Mouse (Mus musculus): ENCODE measurements at regions not wholly inside any gene's neighbourhood (a gene's known extent, or its start where the extent isn't known, plus 50 kb on each side); places are given as distances from the start of the nearest gene placed in this dataset.

DNA sequence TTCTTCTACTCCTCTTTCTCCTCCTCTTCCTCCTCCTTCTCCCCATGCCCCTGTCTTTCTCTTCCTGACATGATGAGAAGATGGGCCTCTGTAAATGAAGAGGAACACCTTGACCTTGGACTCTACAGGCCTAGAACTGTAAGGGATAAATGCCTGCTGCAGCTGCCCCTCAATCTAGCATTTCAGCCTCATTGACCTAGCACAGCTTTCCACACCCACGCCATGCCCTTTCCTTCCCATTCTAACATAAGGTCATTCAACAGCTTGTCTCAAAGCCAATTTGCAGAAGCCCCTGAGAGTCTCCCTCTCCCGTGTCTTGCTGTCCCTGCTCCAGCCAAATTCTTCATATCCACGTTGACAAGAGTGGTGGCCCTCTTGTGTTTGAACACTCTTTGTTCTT, 63.8 kb upstream of the Dscam start:
- in situ Hi-C loops (cut with MboI; ENCODE audit: low sequenced_read_pairs in 2 of 2, unreplicated experiment in 2 of 2): no loop called here
- no peak for TF ChIP-seq ZNF384 (IDR thresholded peaks at IDR 0.05; ENCODE audit: low read depth, low read length)
- no peak for TF ChIP-seq HCFC1 (IDR thresholded peaks at IDR 0.05; ENCODE audit: borderline replicate concordance, insufficient read depth, low read length)
- TF ChIP-seq ZC3H11A (IDR thresholded peaks at IDR 0.05; ENCODE audit: borderline replicate concordance, low read depth, low read length): no peak
- no peak for TF ChIP-seq MAFK (IDR thresholded peaks at IDR 0.05; ENCODE audit: insufficient read depth, low read depth, low read length)
- no peak for TF ChIP-seq CHD2 (IDR thresholded peaks at IDR 0.05; ENCODE audit: low read depth, low read length)
- H3K4me3 ChIP-seq (ENCODE audit: insufficient read depth in 1 of 2, low read depth in 1 of 2, low read length in 2 of 2, poor library complexity in 1 of 2, severe bottlenecking in 1 of 2): no peak overlapping the region
- H3K4me1 ChIP-seq (ENCODE audit: control insufficient read depth in 2 of 2, insufficient read depth in 2 of 2, low read length in 2 of 2, poor library complexity in 1 of 2): peaks cover 0 to 5% of the 10 kb centered on the region in 2 experiments; a peak in 1 of 4 replicates
- no peaks in the 10 kb centered on the region for H3K36me3 ChIP-seq (ENCODE audit: control insufficient read depth, insufficient read depth, low read length, poor library complexity, severe bottlenecking)
- H3K27ac ChIP-seq (ENCODE audit: insufficient read depth, low read depth, low read length, poor library complexity, severe bottlenecking): no peak overlapping the region
- DNase-seq (ENCODE audit: low read depth, low spot score): no peak
- H3K9me3 ChIP-seq (ENCODE audit: control insufficient read depth, insufficient read depth, low read depth, low read length): no peaks in the 10 kb centered on the region
- H3K9ac ChIP-seq (ENCODE audit: insufficient read depth, low read depth, low read length, poor library complexity, severe bottlenecking): no peak overlapping the region

- no peaks in the 10 kb centered on the region for H3K36me3 ChIP-seq (ENCODE audit: control insufficient read depth, insufficient read depth, low read length, poor library complexity, severe bottlenecking)
- H3K27ac ChIP-seq (ENCODE audit: insufficient read depth, low read depth, low read length, poor library complexity, severe bottlenecking): no peak overlapping the region
- no peak overlapping the region for H3K4me3 ChIP-seq (ENCODE audit: insufficient read depth in 1 of 2, low read depth in 1 of 2, low read length in 2 of 2, poor library complexity in 1 of 2, severe bottlenecking in 1 of 2)
- DNase-seq (ENCODE audit: low read depth, low spot score): no peak
- H3K9me3 ChIP-seq (ENCODE audit: control insufficient read depth, insufficient read depth, low read depth, low read length): no peaks in the 10 kb centered on the region
- in situ Hi-C loops (cut with MboI; ENCODE audit: low sequenced_read_pairs in 2 of 2, unreplicated experiment in 2 of 2): no loop called here
- H3K4me1 ChIP-seq (ENCODE audit: control insufficient read depth in 2 of 2, insufficient read depth in 2 of 2, low read length in 2 of 2, poor library complexity in 1 of 2): peaks cover 0 to 2% of the 10 kb centered on the region in 2 experiments; a peak in 1 of 4 replicates
- H3K9ac ChIP-seq (ENCODE audit: insufficient read depth, low read depth, low read length, poor library complexity, severe bottlenecking): no peak overlapping the region
- TF ChIP-seq ZC3H11A (IDR thresholded peaks at IDR 0.05; ENCODE audit: borderline replicate concordance, low read depth, low read length) (no peak), CHD2 (IDR thresholded peaks at IDR 0.05; ENCODE audit: low read depth, low read length) (no peak), HCFC1 (IDR thresholded peaks at IDR 0.05; ENCODE audit: borderline replicate concordance, insufficient read depth, low read length) (no peak), MAFK (IDR thresholded peaks at IDR 0.05; ENCODE audit: insufficient read depth, low read depth, low read length) (no peak), ZNF384 (IDR thresholded peaks at IDR 0.05; ENCODE audit: low read depth, low read length) (no peak)
Observed at GRCm38 (mm10) chr16:97239626-97240025, 69.1 kb upstream of the Dscam start.

DNA sequence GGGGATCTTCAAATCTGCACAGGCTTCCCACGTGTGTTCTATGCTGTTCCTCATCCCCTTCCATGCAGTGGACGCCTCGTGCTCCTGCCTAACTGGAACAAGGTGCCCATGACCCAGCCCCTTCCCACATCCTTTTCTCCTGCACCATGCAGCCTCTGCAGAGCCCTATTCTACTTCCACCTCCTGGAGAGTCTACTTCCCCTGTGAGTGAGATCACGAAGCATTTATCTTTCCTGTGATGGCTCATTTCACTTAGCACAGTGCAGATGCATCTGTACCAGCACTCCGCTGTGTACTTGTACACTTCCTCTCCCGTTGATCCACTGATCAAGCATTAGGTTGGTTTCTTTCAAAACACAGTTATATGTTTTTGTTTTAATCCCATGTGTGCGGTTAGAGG, 69.5 kb upstream of the Dscam start:
- peaks cover 0 to 2% of the 10 kb centered on the region in 2 experiments; a peak in 1 of 4 replicates for H3K4me1 ChIP-seq (ENCODE audit: control insufficient read depth in 2 of 2, insufficient read depth in 2 of 2, low read length in 2 of 2, poor library complexity in 1 of 2)
- no peak overlapping the region for H3K4me3 ChIP-seq (ENCODE audit: insufficient read depth in 1 of 2, low read depth in 1 of 2, low read length in 2 of 2, poor library complexity in 1 of 2, severe bottlenecking in 1 of 2)
- no peaks in the 10 kb centered on the region for H3K36me3 ChIP-seq (ENCODE audit: control insufficient read depth, insufficient read depth, low read length, poor library complexity, severe bottlenecking)
- TF ChIP-seq ZC3H11A (IDR thresholded peaks at IDR 0.05; ENCODE audit: borderline replicate concordance, low read depth, low read length) (no peak), ZNF384 (IDR thresholded peaks at IDR 0.05; ENCODE audit: low read depth, low read length) (no peak), MAFK (IDR thresholded peaks at IDR 0.05; ENCODE audit: insufficient read depth, low read depth, low read length) (no peak), CHD2 (IDR thresholded peaks at IDR 0.05; ENCODE audit: low read depth, low read length) (no peak), HCFC1 (IDR thresholded peaks at IDR 0.05; ENCODE audit: borderline replicate concordance, insufficient read depth, low read length) (no peak)
- in situ Hi-C loops (cut with MboI; ENCODE audit: low sequenced_read_pairs in 2 of 2, unreplicated experiment in 2 of 2): no loop called here
- DNase-seq (ENCODE audit: low read depth, low spot score): no peak
- H3K27ac ChIP-seq (ENCODE audit: insufficient read depth, low read depth, low read length, poor library complexity, severe bottlenecking): no peak overlapping the region
- H3K9me3 ChIP-seq (ENCODE audit: control insufficient read depth, insufficient read depth, low read depth, low read length): no peaks in the 10 kb centered on the region
- no peak overlapping the region for H3K9ac ChIP-seq (ENCODE audit: insufficient read depth, low read depth, low read length, poor library complexity, severe bottlenecking)

DNA sequence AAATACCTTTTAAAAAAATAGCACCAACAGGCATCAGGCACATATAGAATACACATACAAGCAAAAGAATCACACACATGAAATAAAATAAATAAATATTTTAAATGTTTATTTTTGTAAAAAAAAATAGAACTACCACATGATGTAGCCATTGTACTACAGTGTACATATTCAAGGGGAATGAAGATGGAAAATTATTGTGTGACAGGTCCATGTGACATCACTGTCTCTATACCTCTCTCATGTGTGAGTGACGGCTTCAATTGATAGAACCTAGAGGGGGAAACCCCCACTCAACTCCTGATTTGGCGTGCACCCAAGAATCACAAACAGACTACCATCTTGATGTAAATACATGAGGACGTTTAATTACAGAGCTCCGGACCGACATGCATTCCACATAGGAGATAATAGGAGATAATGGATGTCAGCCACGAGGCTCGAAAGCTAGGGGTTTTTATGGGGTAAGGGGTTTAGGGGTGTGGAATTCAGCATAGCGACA, 70.4 kb upstream of the Dscam start:
- Histone ChIP-seq H3K4me1 (ENCODE audit: control insufficient read depth in 2 of 2, insufficient read depth in 2 of 2, low read length in 2 of 2, poor library complexity in 1 of 2) (no peaks in the 10 kb centered on the region), H3K9ac (ENCODE audit: insufficient read depth, low read depth, low read length, poor library complexity, severe bottlenecking) (no peak overlapping the region), H3K9me3 (ENCODE audit: control insufficient read depth, insufficient read depth, low read depth, low read length) (no peaks in the 10 kb centered on the region), H3K27ac (ENCODE audit: insufficient read depth, low read depth, low read length, poor library complexity, severe bottlenecking) (no peak overlapping the region), H3K36me3 (ENCODE audit: control insufficient read depth, insufficient read depth, low read length, poor library complexity, severe bottlenecking) (no peaks in the 10 kb centered on the region), H3K4me3 (ENCODE audit: insufficient read depth in 1 of 2, low read depth in 1 of 2, low read length in 2 of 2, poor library complexity in 1 of 2, severe bottlenecking in 1 of 2) (no peak overlapping the region)
- in situ Hi-C loops (cut with MboI; ENCODE audit: low sequenced_read_pairs in 2 of 2, unreplicated experiment in 2 of 2): no loop called here
- DNase-seq (ENCODE audit: low read depth, low spot score): no peak
- no peak for TF ChIP-seq MAFK (IDR thresholded peaks at IDR 0.05; ENCODE audit: insufficient read depth, low read depth, low read length)
- no peak for TF ChIP-seq ZC3H11A (IDR thresholded peaks at IDR 0.05; ENCODE audit: borderline replicate concordance, low read depth, low read length)
- TF ChIP-seq CHD2 (IDR thresholded peaks at IDR 0.05; ENCODE audit: low read depth, low read length): no peak
- no peak for TF ChIP-seq HCFC1 (IDR thresholded peaks at IDR 0.05; ENCODE audit: borderline replicate concordance, insufficient read depth, low read length)
- TF ChIP-seq ZNF384 (IDR thresholded peaks at IDR 0.05; ENCODE audit: low read depth, low read length): no peak

GRCm38 (mm10) chr16:97241639-97242038, 71.1 kb upstream of the Dscam start:
- no peak for TF ChIP-seq ZC3H11A (IDR thresholded peaks at IDR 0.05; ENCODE audit: borderline replicate concordance, low read depth, low read length)
- TF ChIP-seq ZNF384 (IDR thresholded peaks at IDR 0.05; ENCODE audit: low read depth, low read length): no peak
- no peak for TF ChIP-seq CHD2 (IDR thresholded peaks at IDR 0.05; ENCODE audit: low read depth, low read length)
- TF ChIP-seq MAFK (IDR thresholded peaks at IDR 0.05; ENCODE audit: insufficient read depth, low read depth, low read length): no peak
- H3K4me1 ChIP-seq (ENCODE audit: control insufficient read depth in 2 of 2, insufficient read depth in 2 of 2, low read length in 2 of 2, poor library complexity in 1 of 2): no peaks in the 10 kb centered on the region

More at GRCm38 (mm10) chr16:97241639-97242038, 71.1 kb upstream of the Dscam start:
- in situ Hi-C loops (cut with MboI; ENCODE audit: low sequenced_read_pairs in 2 of 2, unreplicated experiment in 2 of 2): no loop called here
- Histone ChIP-seq H3K9ac (ENCODE audit: insufficient read depth, low read depth, low read length, poor library complexity, severe bottlenecking) (no peak overlapping the region), H3K27ac (ENCODE audit: insufficient read depth, low read depth, low read length, poor library complexity, severe bottlenecking) (no peak overlapping the region), H3K9me3 (ENCODE audit: control insufficient read depth, insufficient read depth, low read depth, low read length) (no peaks in the 10 kb centered on the region), H3K36me3 (ENCODE audit: control insufficient read depth, insufficient read depth, low read length, poor library complexity, severe bottlenecking) (no peaks in the 10 kb centered on the region), H3K4me3 (ENCODE audit: insufficient read depth in 1 of 2, low read depth in 1 of 2, low read length in 2 of 2, poor library complexity in 1 of 2, severe bottlenecking in 1 of 2) (no peak overlapping the region)
- no peak for DNase-seq (ENCODE audit: low read depth, low spot score)

Measured in ES-E14 (cell line).